8 mouse cellular contexts compared by ENCODE assay signal in the genomic region with DNA sequence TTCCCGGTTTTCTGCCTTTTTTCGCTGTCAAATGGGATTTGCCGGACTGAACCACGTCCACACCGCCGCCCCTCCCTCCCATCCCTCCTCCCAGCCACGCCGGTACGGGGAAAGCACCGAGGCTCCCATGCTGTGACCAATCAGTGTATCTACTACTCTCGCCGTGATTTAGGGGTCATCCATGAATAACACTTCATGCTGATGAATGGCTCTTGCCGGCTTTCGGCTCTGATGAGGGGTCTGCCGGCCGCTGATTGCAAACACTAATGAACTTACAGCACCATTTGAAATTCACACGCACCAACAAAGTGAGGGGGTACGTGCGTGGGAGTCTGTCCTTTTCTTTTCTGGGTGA. TPM values are rescaled to one million over a fixed set of nuclear protein-coding genes. Genes with fewer than 3 reads are reported as not detected.
A peak's percentile ranks its signal among the peaks of the same experiment; 100 is the strongest.
DNase-seq lines count a peak whose midpoint lies in the region; ATAC-seq and TF ChIP-seq lines count a peak whose summit lies in the region.

A gene (minus strand): TSS at position 21 of the 355 bp plus-strand sequence.

- WGBS in lung, postnatal 0 days = 0% methylated on average over 19 of the region's 19 CpGs
- 0% methylated on average over 19 of the region's 19 CpGs for WGBS in midbrain, embryonic 16.5 days

- no peak for TF ChIP-seq CTCF in lung, postnatal 0 days (IDR thresholded peaks at IDR 0.05)

- TF ChIP-seq EP300 in lung, postnatal 0 days (IDR thresholded peaks at IDR 0.05) = no peak

- DNase-seq in adrenal gland, postnatal 14 days = peak; percentile 22
- DNase-seq in adrenal gland, adult (ENCODE audit: inconsistent age in 2 of 2, low spot score in 1 of 2) = no peak
- DNase-seq in lung, postnatal 0 days (ENCODE audit: low spot score) = no peak
- no peak for DNase-seq in lung, adult 18-20 months
- DNase-seq in gastrocnemius, postnatal 10 days = peak; percentile 11
- DNase-seq in layer of hippocampus, postnatal 36 days = peak in 1 of 2 experiments; percentile 6

- no peak within 1 kb of the TSS for H3K27ac ChIP-seq in lung, postnatal 0 days (ENCODE audit: low read length)
- H3K27ac ChIP-seq in midbrain, embryonic 16.5 days (ENCODE audit: low read length) = peak within 1 kb of the TSS; percentile 84

- ATAC-seq in lung, postnatal 0 days = no peak
- ATAC-seq in midbrain, embryonic 16.5 days = peak; percentile 83
- no peak for ATAC-seq in CD4-positive, CD25-positive, alpha-beta regulatory T cell, adult 4 months

- H3K4me2 ChIP-seq in lung, postnatal 0 days (replicated peaks; ENCODE audit: low read depth, low read length) = peak within 1 kb of the TSS; percentile 81
- H3K4me2 ChIP-seq in midbrain, embryonic 16.5 days (ENCODE audit: low read length) = peak within 1 kb of the TSS; percentile 96

- peaks cover 33% of the 10 kb centered on the region for H3K27me3 ChIP-seq in lung, postnatal 0 days (replicated peaks; ENCODE audit: insufficient read depth, low read length)
- peaks cover 5% of the 10 kb centered on the region for H3K27me3 ChIP-seq in midbrain, embryonic 16.5 days (ENCODE audit: control insufficient read depth, insufficient read depth, low read depth, low read length)

- peak within 1 kb of the TSS; percentile 71 for H3K4me3 ChIP-seq in lung, postnatal 0 days (ENCODE audit: low read depth, low read length)
- H3K4me3 ChIP-seq in midbrain, embryonic 16.5 days (ENCODE audit: low read depth, low read length) = peak within 1 kb of the TSS; percentile 91

- H3K4me1 ChIP-seq in lung, postnatal 0 days (ENCODE audit: insufficient read depth, low read depth, low read length) = 0 out of 2 replicates have a peak, but pooled peaks cover 3% of the 10 kb centered on the region
- peaks cover 12% of the 10 kb centered on the region for H3K4me1 ChIP-seq in midbrain, embryonic 16.5 days (ENCODE audit: control insufficient read depth, insufficient read depth, low read length)

- no peaks in the 10 kb centered on the region for H3K36me3 ChIP-seq in lung, postnatal 0 days (ENCODE audit: insufficient read depth, low read length)
- no peaks in the 10 kb centered on the region for H3K36me3 ChIP-seq in midbrain, embryonic 16.5 days (ENCODE audit: control insufficient read depth, insufficient read depth, low read length)

- 0 out of 2 replicates have a peak within 1 kb of the TSS, but pooled peaks have one; percentile 12 for H3K9ac ChIP-seq in lung, postnatal 0 days (replicated peaks; ENCODE audit: low read depth)
- H3K9ac ChIP-seq in midbrain, embryonic 16.5 days (ENCODE audit: low read depth, low read length) = peak within 1 kb of the TSS; percentile 72

- H3K9me3 ChIP-seq in lung, postnatal 0 days (ENCODE audit: low read length) = no peaks in the 10 kb centered on the region
- H3K9me3 ChIP-seq in midbrain, embryonic 16.5 days (replicated peaks; ENCODE audit: control insufficient read depth, low read length, poor library complexity, severe bottlenecking) = no peaks in the 10 kb centered on the region

RNA-seq across cellular contexts. Expression of the gene that starts here (rescaled TPM):
- total RNA-seq in adrenal gland, postnatal 14 days (2021) = 19.7 and 20.2 TPM in 2 replicates
- polyA plus RNA-seq in lung, postnatal 0 days (2015; fragmentation: Nextera tagmentation; extraction: Ambion mirVana) = 0.78 and 1.0 TPM in 2 replicates
- total RNA-seq in gastrocnemius, postnatal 10 days (2021) = 10 to 100 TPM; 18.2 to 23.5 TPM
- total RNA-seq in layer of hippocampus, postnatal 36 days (2021) = 10 to 100 TPM; 75.0 to 76.7 TPM
- polyA plus RNA-seq in midbrain, embryonic 16.5 days (2015; fragmentation: Nextera tagmentation; extraction: Ambion mirVana) = 33.4 and 37.4 TPM in 2 replicates
- under 1 TPM in 1 of 2 experiments, not detected in 1; 0.22 TPM for polyA plus RNA-seq in CD4-positive, CD25-positive, alpha-beta regulatory T cell, adult 4 months (2017; shearing (Covaris generic))

Comparison
In these comparisons a context has a peak if more than half of its experiments do, and no peak if none do; other contexts are left out.
1. RNA of the gene that starts here (polyA plus RNA-seq): 33.4 to 37.4 TPM in midbrain, embryonic 16.5 days; 0.78 to 1.0 TPM in lung, postnatal 0 days and 0.22 TPM in CD4-positive, CD25-positive, alpha-beta regulatory T cell, adult 4 months; every median in the first group is over 10 times any median in the second.
2. DNase-seq: peak in adrenal gland, postnatal 14 days (single experiment) and gastrocnemius, postnatal 10 days (single experiment); none in adrenal gland, adult (0 of 2), lung, postnatal 0 days (single experiment) and lung, adult 18-20 months (0 of 2).